Mouse (Mus musculus): ENCODE data around the gene Golph3l.
A peak's percentile ranks its signal among the peaks of the same experiment; 100 is the strongest.
"Not testable (repeated sequence)": the region's sequence is repeated elsewhere in the genome, so short reads cannot be mapped to it uniquely, and the experiment has no call there.

Gene Golph3l

GRCm38 (mm10) chr3:95624628-95625503 is 36.1 kb downstream of the Golph3l start, which contains the start of gene Ensa:
Ensa (plus strand) TSS chr3:95624993.
- DNase-seq (ENCODE audit: low spot score in 2 of 2): peak; percentile 98 to 99

- DNase-seq (ENCODE audit: low spot score in 2 of 2): peak; percentile 32 to 61
Measured at GRCm38 (mm10) chr3:95627763-95628162, 39.0 kb downstream of the Golph3l start.

GRCm38 (mm10) chr3:95629755-95630154 is 41.0 kb downstream of the Golph3l start:
- DNase-seq (ENCODE audit: low spot score in 2 of 2): peak in 1 of 2 experiments; percentile 50

- DNase-seq (ENCODE audit: low spot score in 2 of 2): no peak
Measured at GRCm38 (mm10) chr3:95630856-95631255, 42.1 kb downstream of the Golph3l start.

GRCm38 (mm10) chr3:95631304-95631703 is 42.6 kb downstream of the Golph3l start:
- DNase-seq (ENCODE audit: low spot score in 2 of 2): no peak

GRCm38 (mm10) chr3:95632648-95633588 is 44.2 kb downstream of the Golph3l start:
- no peak for DNase-seq (ENCODE audit: low spot score in 2 of 2)

GRCm38 (mm10) chr3:95635636-95636035 is 46.9 kb downstream of the Golph3l start:
- no peak for DNase-seq (ENCODE audit: low spot score in 2 of 2)

GRCm38 (mm10) chr3:95636072-95636471 is 47.3 kb downstream of the Golph3l start:
- DNase-seq (ENCODE audit: low spot score in 2 of 2): no peak

GRCm38 (mm10) chr3:95639694-95640093 is 51.0 kb downstream of the Golph3l start:
- no peak for DNase-seq (ENCODE audit: low spot score in 2 of 2)

GRCm38 (mm10) chr3:95643097-95643496 is 54.4 kb downstream of the Golph3l start:
- DNase-seq (ENCODE audit: low spot score in 2 of 2): no peak

GRCm38 (mm10) chr3:95645313-95646235 is 56.8 kb downstream of the Golph3l start:
- no peak for DNase-seq (ENCODE audit: low spot score in 2 of 2)

GRCm38 (mm10) chr3:95648016-95648415 is 59.3 kb downstream of the Golph3l start:
- DNase-seq (ENCODE audit: low spot score in 2 of 2): no peak

GRCm38 (mm10) chr3:95650276-95651032 is 61.7 kb downstream of the Golph3l start:
- no peak for DNase-seq (ENCODE audit: low spot score in 2 of 2)

- no peak for DNase-seq (ENCODE audit: low spot score in 2 of 2)
Measured at GRCm38 (mm10) chr3:95651033-95651373, 62.3 kb downstream of the Golph3l start.

GRCm38 (mm10) chr3:95651391-95652203 is 62.9 kb downstream of the Golph3l start:
- DNase-seq (ENCODE audit: low spot score in 2 of 2): no peak

- no peak for DNase-seq (ENCODE audit: low spot score in 2 of 2)
Measured at GRCm38 (mm10) chr3:95652204-95652811, 63.6 kb downstream of the Golph3l start.

GRCm38 (mm10) chr3:95652871-95653270 is 64.1 kb downstream of the Golph3l start:
- no peak for DNase-seq (ENCODE audit: low spot score in 2 of 2)

- no peak for DNase-seq (ENCODE audit: low spot score in 2 of 2)
Measured at GRCm38 (mm10) chr3:95653473-95654034, 64.8 kb downstream of the Golph3l start.

GRCm38 (mm10) chr3:95654371-95654770 is 65.6 kb downstream of the Golph3l start:
- not testable (repeated sequence) for DNase-seq (ENCODE audit: low spot score in 2 of 2)
